Mouse (Mus musculus) neutrophil, adult 65 days (primary cell): ENCODE data around the gene Gm49661. TPM values are rescaled to one million over a fixed set of nuclear protein-coding genes. Genes with fewer than 3 reads are reported as not detected.

Source experiments
- total RNA-seq: library from RNA; stranded (reverse); gene quantifications from 2 replicates; pipeline ENCODE4 v1.2.4, GENCODE M21; 2023

The Gm49661 gene
- not detected in 2 replicates for total RNA-seq

GRCm38 (mm10) chr8:84969241-84970134 is at the start of gene Gm49661, which contains the start of the genes Prdx2 and Rnaseh2a:
Gm49661 (minus strand) TSS chr8:84969433.
Prdx2 (plus strand) TSS chr8:84969587.
Rnaseh2a (minus strand) TSS chr8:84969767.

GRCm38 (mm10) chr8:85014431-85014830 is 45.2 kb upstream of the Gm49661 start, which contains the start of gene Best2:
Best2 (minus strand) TSS chr8:85014531.

GRCm38 (mm10) chr8:84990349-84990748 is 21.1 kb upstream of the Gm49661 start, which contains the start of gene Hook2:
Hook2 (plus strand) TSS chr8:84990603.

GRCm38 (mm10) chr8:84978248-84978940 is 9.2 kb upstream of the Gm49661 start, which contains the start of gene Junb:
Junb (minus strand) TSS chr8:84978718.

GRCm38 (mm10) chr8:84946528-84947240 is 22.5 kb downstream of the Gm49661 start, which contains the start of gene Rtbdn:
Rtbdn (plus strand) TSS chr8:84946991.

GRCm38 (mm10) chr8:84936962-84937546 is 32.2 kb downstream of the Gm49661 start, which contains the start of gene Mast1:
Mast1 (minus strand) TSS chr8:84937359.

Other genes starting within 250 kb of the Gm49661 start
- 3.3 TPM in 2 replicates for gene G430095P16Rik, start 246.4 kb downstream of the Gm49661 start, total RNA-seq
- 11.2 and 14.3 TPM in 2 replicates for gene Nfix, start 169.1 kb downstream of the Gm49661 start, total RNA-seq
- gene Dand5, start 146.6 kb downstream of the Gm49661 start, total RNA-seq, result 0.38 and 1.1 TPM in 2 replicates
- 4.2 and 5.3 TPM in 2 replicates for gene Gadd45gip1, start 137.9 kb downstream of the Gm49661 start, total RNA-seq
- 23.0 and 25.5 TPM in 2 replicates for gene Rad23a, start 128.8 kb downstream of the Gm49661 start, total RNA-seq
- gene Calr, start 122.5 kb downstream of the Gm49661 start, total RNA-seq, result 301 and 316 TPM in 2 replicates
- 26.9 and 37.7 TPM in 2 replicates for gene Farsa, start 112.4 kb downstream of the Gm49661 start, total RNA-seq
- 7.3 and 11.1 TPM in 2 replicates for gene Syce2, start 97.3 kb downstream of the Gm49661 start, total RNA-seq
- gene Gcdh, start 75.5 kb downstream of the Gm49661 start, total RNA-seq, result 5.3 and 5.7 TPM in 2 replicates
- gene Klf1, start 67.5 kb downstream of the Gm49661 start, total RNA-seq, result 1.0 TPM in 1 of 2 replicates, not detected in the other
- 15.4 and 20.9 TPM in 2 replicates for gene Dnase2a, start 60.9 kb downstream of the Gm49661 start, total RNA-seq
- gene Mast1, start 32.1 kb downstream of the Gm49661 start, total RNA-seq, result 0.09 and 0.70 TPM in 2 replicates
- gene Rtbdn, start 22.4 kb downstream of the Gm49661 start, total RNA-seq, result not detected in 2 replicates
- gene Prdx2, start 154 bp upstream of the Gm49661 start, total RNA-seq, result 32.5 and 39.5 TPM in 2 replicates
- gene Rnaseh2a, start 334 bp upstream of the Gm49661 start, total RNA-seq, result 19.9 and 24.8 TPM in 2 replicates
- 1,149 and 1,207 TPM in 2 replicates for gene Junb, start 9.3 kb upstream of the Gm49661 start, total RNA-seq
- gene Hook2, start 21.2 kb upstream of the Gm49661 start, total RNA-seq, result 0.54 and 1.8 TPM in 2 replicates
- gene Best2, start 45.1 kb upstream of the Gm49661 start, total RNA-seq, result not detected in 2 replicates
- gene Asna1, start 55.8 kb upstream of the Gm49661 start, total RNA-seq, result 53.9 and 55.6 TPM in 2 replicates
- 154 and 161 TPM in 2 replicates for gene Trir, start 57.4 kb upstream of the Gm49661 start, total RNA-seq
- 28.2 and 28.5 TPM in 2 replicates for gene Tnpo2, start 67.5 kb upstream of the Gm49661 start, total RNA-seq
- 4.7 and 10.4 TPM in 2 replicates for gene Fbxw9, start 90.6 kb upstream of the Gm49661 start, total RNA-seq
- gene Gm5741, start 98.5 kb upstream of the Gm49661 start, total RNA-seq, result not detected in 2 replicates
- 37.9 and 52.8 TPM in 2 replicates for gene Dhps, start 102.3 kb upstream of the Gm49661 start, total RNA-seq
- gene Wdr83os, start 111.3 kb upstream of the Gm49661 start, total RNA-seq, result 28.6 and 31.0 TPM in 2 replicates
- 8.1 and 13.9 TPM in 2 replicates for gene Wdr83, start 111.9 kb upstream of the Gm49661 start, total RNA-seq
- 289 and 376 TPM in 2 replicates for gene Man2b1, start 113.8 kb upstream of the Gm49661 start, total RNA-seq
- gene Zfp791, start 153.7 kb upstream of the Gm49661 start, total RNA-seq, result not detected in 2 replicates
- not detected in 2 replicates for gene Cks1brt, start 182.5 kb upstream of the Gm49661 start, total RNA-seq